Mouse (Mus musculus): ENCODE results near the gene Asb16.
"Not testable (repeated sequence)": the region's sequence is repeated elsewhere in the genome, so short reads cannot be mapped to it uniquely, and the experiment has no call there.

Gene Asb16

GRCm38 (mm10) chr11:102244926-102245449 lies 23.6 kb upstream of the Asb16 start:
- peak; percentile 87 for DNase-seq

DNA sequence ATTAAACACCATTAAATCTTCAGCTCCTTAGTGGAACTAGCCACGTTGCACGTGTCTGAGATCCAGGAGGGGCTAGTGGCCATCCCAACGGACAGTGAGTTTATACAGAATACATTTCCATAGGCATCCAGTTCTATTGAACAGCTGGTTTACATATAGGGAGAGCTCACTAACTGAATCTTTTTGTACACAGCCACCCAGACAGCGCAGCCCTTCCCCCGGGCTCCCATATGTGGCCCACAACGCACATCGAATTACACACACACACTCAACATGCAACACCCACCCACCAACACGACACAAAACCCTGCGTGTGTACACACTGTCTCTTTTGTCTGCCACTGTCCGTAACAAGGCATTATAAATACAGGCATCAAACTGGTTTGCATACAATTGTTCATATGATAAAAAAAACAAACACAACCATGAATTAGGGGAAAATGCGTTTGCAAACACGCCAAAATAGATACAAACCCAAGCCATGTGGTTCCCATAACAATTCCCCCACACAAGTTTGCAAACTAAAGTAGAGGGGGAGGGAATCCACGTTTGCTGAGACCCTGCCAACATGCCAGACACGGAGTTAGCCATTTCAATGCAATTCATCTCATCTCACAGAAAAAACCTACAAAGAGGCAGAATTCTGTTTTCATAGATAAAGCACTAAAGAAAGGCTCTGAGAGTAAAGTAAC lies 22.8 kb upstream of the Asb16 start:
- DNase-seq: no peak

DNA sequence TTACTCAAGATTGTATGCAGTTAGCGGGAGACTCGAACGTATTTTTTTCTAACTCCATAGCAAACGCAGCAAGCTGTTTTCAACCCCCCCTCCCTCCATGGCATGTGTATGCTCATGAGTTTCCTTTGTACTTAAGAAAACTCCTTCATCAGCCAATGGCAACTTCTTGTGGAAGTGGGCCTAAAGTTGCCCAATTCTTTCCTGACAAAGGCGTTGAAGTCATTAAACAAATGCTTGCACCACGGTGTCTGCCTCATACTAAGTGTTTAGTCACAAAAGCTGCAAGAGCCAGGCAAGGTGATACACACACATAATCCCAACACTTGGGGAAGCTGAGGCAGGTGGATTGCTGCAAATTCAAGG lies 22.3 kb upstream of the Asb16 start:
- no peak for DNase-seq

DNA sequence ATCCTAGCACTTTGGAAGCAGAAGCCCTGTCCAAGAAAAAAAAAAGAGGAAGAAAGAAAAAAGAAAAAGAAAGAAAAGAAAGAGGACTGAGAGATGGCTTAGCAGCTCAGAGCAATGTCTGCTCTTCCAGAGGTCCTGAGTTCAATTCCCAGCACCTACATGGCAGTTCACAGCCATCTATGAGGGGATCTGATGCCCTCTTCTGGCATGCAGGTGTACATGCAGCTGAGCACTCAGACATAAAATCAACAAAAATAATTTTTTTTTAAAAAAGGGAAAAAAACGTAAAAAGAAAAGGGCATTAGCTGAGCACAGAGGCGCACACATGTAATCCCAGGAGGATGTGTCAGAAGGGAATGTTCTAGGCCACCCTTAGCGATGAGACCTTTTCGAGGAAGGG lies 21.7 kb upstream of the Asb16 start:
- DNase-seq: no peak

DNA sequence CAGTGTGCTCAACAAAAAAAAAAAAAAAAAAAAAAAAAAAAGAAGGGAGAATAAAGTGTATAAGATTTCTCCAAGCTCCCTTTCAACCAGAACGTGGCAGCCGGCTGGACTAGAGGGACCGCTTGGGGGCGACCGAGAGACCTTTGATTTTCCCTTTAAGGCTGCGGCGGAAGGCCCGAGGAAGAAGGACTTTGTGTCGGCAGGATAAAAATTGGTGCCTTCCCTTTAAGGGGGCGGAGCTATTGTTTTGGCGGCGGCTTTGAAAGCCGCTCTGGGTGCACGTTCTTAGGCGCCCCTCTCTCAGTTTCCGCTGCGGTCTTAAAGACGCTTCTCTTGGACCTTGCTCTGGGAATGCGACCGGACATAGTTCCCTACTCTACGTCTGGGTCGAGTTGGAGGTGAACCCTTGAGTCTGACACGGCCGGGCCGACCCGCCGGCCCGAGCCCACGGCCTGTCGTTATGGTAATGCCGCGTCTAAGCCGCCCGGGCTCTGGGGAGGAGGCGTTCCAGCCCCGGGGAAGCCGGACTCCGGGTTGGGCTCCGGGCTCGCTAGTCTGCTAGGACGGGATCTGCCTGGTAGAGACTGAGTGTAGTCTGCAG lies 19.8 kb upstream of the Asb16 start, which contains the start of gene BC030867:
Gene BC030867, plus strand, starts transcription at position 253 of the 601 bp plus-strand sequence.
- DNase-seq: peak; percentile 84

- DNase-seq: no peak
These were observed 19.0 kb upstream of the Asb16 start for GRCm38 (mm10) chr11:102249351-102250090.

DNA sequence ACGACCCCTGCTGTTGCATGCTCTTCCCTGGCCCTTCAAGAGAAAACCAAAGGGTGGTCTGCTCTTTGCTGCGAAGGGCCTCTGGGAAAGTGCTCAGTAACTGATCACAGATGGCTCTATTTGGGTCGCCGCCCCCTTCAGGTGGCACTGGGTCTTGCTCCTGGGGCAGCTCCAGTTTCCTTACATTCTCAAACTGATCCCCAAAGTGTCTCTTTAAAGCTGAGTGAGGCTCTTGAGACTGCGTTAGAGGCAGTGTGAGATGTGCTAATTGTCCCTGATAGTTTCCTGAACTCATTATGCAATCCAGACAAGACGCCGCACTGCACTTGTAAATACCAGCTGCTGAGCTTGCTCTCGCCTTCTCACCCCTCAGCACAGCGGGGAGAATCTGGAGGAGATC lies 11.0 kb upstream of the Asb16 start:
- DNase-seq: no peak

DNA sequence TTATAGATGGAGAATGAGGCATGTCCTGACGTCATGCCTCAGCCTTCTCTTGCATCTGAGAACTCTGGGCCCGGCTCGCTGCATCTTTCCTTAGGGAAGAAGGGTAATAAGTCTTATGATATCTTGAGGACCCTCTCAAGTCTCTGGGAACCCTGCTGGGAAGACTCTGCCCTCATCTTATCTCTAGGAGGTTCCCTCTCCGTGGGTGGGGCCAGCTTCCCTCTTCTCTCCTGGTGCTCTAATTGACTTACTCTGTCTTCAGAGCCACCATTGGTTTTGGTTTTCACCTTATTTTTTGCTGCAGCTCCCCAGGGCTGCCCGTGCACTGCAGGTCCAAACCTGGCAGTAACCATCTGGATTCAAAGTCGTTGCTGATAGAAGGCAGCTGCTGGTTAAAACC lies 10.4 kb upstream of the Asb16 start:
- DNase-seq: no peak

- DNase-seq: no peak
These were observed 10.0 kb upstream of the Asb16 start for GRCm38 (mm10) chr11:102258521-102258920.

DNA sequence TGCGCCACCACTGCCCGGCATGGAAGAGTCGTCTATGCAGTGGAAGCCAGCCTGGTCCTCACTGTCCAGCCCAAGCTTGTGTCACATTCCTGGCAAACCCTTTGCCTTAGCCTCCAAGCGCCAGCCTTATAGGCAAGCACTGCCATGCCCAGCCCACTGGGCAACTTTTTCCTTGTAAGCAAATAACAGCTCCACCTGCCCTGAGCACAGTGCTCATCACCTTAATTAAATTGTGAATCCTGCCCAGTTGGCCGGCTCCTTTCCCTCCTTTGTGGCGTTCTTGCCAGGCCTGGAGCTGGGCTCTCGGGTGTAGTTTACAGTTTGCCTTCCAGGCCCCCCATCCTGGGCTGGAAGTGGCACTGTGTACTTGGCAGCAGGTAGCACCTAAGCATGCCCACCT lies 5.3 kb upstream of the Asb16 start:
- no peak for DNase-seq

GRCm38 (mm10) chr11:102265816-102266215 lies 2.7 kb upstream of the Asb16 start:
- no peak for DNase-seq

DNA sequence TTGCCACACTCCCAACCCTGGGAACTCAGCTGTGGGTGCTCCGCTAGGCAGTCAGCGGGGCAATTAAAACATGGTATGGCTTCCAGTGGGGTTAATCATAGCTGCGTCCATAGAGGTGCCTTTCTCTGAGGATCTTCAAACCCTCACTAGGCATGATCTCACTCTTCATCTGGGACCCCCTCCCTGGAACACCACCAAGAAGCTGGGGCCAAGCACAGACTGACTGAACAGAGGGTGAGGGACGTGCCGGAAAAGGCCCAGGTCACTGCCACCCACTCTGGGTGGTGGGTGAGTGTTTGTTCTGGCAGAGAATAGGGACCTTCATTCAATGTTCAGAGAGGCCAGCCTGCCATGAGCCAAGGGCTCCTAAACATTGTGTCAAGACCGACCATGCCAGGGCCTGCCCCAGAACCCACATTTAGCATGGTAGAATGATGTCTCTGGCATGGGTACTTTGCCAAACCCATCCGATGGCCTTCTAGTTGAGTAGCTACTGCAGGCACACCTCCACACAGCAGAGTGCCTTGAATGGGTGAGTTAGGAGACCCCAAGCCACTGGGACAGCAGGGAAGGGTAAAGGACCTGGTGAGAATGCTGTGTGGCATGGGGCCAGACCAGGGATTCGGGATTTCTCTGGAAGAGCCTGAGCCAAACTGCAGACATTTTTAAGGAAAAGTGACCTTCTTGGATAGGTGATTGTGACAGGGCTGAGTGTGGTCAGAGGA lies 1.8 kb upstream of the Asb16 start:
- no peak for DNase-seq

- DNase-seq: peak; percentile 59
These were observed 1.1 kb upstream of the Asb16 start for GRCm38 (mm10) chr11:102267480-102267879.

DNA sequence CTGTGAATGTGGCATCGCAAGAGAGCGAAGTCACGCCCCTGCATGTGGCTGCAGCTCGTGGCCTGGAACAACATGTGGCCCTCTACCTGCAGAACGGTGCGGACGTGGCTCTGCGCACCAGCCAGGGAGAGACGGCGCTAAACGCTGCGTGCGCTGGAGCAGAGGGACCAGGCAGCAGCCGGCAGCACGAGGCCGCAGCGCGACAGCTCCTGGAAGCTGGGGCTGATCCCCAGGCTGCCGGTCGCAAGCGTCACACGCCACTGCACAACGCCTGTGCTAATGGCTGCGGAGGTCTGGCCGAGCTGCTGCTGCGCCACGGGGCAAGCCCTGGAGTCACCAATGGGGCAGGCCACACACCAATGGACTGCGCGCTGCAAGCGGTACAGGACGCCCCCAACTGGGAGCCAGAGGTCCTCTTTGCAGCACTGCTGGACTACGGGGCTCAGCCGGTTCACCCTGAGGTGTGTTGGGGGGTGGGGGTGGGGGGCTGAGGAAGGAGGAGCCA lies 7.9 kb downstream of the Asb16 start:
- peak; percentile 42 for DNase-seq

DNA sequence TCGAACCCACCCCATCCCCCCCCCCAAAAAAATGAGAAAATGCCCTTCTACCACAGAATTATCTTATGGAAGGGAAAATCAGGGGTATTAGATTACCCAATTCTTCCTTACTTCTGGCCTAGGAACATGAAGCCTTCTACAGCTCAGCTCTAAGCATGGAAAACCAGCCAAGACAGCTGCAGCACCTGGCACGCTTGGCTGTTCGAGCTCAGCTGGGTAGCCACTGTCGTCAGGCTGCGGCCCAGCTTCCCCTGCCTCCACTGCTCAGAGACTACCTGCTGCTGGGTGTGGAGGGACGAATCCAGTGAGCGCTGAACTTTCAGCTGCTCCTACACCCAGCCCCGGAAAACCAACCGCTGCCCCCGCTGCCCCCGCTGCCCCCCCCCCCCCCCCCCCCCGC lies 9.2 kb downstream of the Asb16 start:
- no peak for DNase-seq

- DNase-seq: no peak
These were observed 11.1 kb downstream of the Asb16 start for GRCm38 (mm10) chr11:102279595-102279994.

DNA sequence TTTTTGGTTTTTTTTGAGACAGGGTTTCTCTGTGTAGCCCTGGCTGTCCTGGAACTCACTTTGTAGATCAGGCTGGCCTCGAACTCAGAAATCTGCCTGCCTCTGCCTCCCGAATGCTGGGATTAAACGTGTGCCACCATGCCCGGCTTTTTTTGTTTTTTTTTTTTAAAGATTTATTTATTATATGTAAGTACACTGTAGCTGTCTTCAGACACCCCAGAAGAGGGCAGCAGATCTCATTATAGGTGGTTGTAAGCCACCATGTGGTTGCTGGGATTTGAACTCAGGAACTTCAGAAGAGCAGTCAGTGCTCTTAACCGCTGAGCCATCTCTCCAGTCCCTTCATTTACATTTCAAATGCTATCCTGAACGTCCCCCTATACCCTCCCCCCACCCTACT lies 11.7 kb downstream of the Asb16 start:
- not testable (repeated sequence) for DNase-seq

DNA sequence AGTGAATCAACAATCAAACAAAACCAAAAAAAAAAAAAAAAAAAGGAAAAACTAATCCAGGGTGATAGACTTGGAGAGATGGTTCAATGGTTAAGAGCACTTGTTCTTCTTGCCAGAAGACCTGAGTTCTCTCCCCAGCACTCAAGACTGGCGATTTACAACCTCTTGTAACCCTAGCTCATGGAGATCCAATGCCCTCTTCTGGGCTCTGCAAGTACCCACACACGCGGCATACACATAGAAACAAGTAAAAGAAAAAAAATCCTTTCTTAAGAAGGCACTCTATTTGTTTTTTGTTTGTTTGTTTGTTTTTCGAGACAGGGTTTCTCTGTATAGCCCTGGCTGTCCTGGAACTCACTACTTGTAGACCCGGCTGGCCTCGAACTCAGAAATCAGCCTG lies 15.4 kb downstream of the Asb16 start:
- no peak for DNase-seq

DNA sequence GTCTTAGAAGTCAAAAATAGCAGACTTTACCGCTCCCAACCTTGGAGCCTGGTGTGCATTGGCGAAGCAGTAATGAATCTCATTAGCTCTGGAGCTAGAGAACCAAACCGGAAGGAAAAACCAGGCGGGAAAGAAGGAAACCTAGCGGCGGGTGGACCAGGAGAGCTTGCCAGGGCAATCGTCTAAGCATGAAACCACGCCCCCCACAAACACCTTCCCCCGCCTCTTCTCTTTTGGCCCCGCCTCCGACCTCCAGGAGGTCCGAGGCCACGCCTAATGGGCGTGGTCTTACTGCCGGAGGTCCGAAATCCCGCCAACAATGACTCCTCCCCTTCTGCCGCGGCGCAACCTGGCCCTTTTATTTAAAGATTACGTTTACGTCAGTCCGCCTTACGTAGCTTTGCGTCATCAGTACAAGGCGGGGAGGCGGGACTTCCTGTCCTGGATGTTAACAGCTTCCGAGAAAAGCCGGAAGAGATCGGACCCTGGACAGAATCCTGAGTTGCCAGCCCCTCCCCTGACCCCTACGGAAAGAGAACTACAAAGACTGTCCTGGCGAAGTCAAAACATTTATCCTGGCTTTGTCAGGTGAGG lies 16.1 kb downstream of the Asb16 start, which contains the start of gene Tmub2:
Gene Tmub2, plus strand, starts transcription at position 431 of the 594 bp plus-strand sequence.
- DNase-seq: peak; percentile 93

GRCm38 (mm10) chr11:102285095-102285834 lies 16.7 kb downstream of the Asb16 start:
- DNase-seq: no peak

DNA sequence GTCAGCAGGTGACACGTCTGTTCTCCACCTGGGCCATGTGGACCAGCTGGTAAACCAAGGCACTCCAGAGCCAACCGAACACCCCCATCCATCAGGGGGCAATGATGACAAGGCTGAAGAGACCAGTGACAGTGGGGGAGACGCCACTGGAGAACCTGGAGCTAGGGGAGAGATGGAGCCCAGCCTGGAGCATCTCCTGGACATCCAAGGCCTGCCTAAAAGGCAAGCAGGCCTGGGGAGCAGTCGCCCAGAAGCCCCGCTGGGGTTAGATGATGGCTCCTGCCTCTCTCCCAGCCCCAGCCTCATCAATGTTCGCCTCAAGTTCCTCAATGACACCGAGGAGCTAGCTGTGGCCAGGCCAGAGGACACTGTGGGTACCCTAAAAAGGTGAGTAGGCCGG lies 18.9 kb downstream of the Asb16 start:
- DNase-seq: no peak
